Mouse (Mus musculus) G1E (cell line): ENCODE data around the gene Pxn.

ENCODE experiments used
- CTCF ChIP-seq: IDR thresholded peaks from 2 replicates; pipeline ENCODE4 v1.5.1; 2012; ENCODE audit warnings: low read depth, low read length, inconsistent platforms, mixed read lengths
- GATA1 ChIP-seq: IDR thresholded peaks from 2 replicates; pipeline ENCODE4 v1.6.1; 2012; ENCODE audit warnings: borderline replicate concordance, low read length, inconsistent platforms, mixed read lengths
- POLR2AphosphoS5 ChIP-seq: IDR thresholded peaks from 2 replicates; pipeline ENCODE4 v1.6.1; 2012; ENCODE audit warnings: low read depth, low read length, inconsistent platforms; ENCODE audit not compliant: insufficient replicate concordance
- TAL1 ChIP-seq: conservative IDR thresholded peaks from 2 replicates; pipeline ENCODE4 v1.6.1; 2012; ENCODE audit warnings: low read depth, low read length, inconsistent platforms, mixed read lengths

DNA sequence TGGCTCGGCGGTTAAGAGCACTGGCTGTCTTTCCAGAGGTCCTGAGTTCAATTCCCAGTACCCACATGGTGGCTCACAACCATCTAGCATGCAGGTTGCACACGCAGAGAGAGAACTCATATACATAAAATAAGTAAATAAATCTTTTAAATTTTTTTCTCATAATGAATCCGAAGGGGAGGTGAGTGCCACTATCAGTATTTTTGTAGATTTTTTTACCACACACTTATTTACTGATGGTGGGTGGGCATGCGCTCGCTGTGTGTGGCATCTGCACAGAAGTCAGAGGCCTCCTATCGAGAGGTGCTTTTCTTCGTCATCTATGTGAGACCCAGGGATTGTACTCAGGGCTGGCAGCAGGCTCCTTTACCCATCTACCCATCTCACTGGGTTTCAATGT, 19.1 kb upstream of the Pxn start:
- TF ChIP-seq CTCF (no peak), TAL1 (no peak), GATA1 (no peak), POLR2AphosphoS5 (no peak)
